Mouse (Mus musculus) heart, embryonic 13.5 days (tissue): ENCODE measurements around the gene Herc3. TPM values are rescaled to one million over a fixed set of nuclear protein-coding genes. Genes with fewer than 3 reads are reported as not detected.
A peak's percentile ranks its signal among the peaks of the same experiment; 100 is the strongest.
"Not testable (repeated sequence)": the region's sequence is repeated elsewhere in the genome, so short reads cannot be mapped to it uniquely, and the experiment has no call there.

Source experiments
- ATAC-seq: fragments of 200-750 bp; cut with Nextera tagmentation; 2 replicates; pipeline ENCODE4 v1.8.0; 2017; ENCODE audit warnings: moderate TSS enrichment; ENCODE audit not compliant: insufficient number of reproducible peaks, low FRiP score, low TSS enrichment; ENCODE audit errors: extremely low read depth
- H3K27ac ChIP-seq: fragments of 300-500 bp; sonication (generic); replicated peaks from 2 replicates; pipeline ENCODE4 v1.5.1; 2015; ENCODE audit warnings: moderate library complexity, mild to moderate bottlenecking, inconsistent platforms
- H3K27me3 ChIP-seq: fragments of 300-500 bp; sonication (generic); replicated peaks from 2 replicates; pipeline ENCODE4 v1.6.1; 2015; ENCODE audit warnings: mild to moderate bottlenecking, inconsistent platforms
- H3K36me3 ChIP-seq: fragments of 300-500 bp; sonication (generic); 2 replicates; pipeline ENCODE4 v1.6.1; 2015; ENCODE audit warnings: mild to moderate bottlenecking, inconsistent platforms
- H3K4me1 ChIP-seq: fragments of 300-500 bp; sonication (generic); 2 replicates; pipeline ENCODE4 v1.6.1; 2015; ENCODE audit warnings: inconsistent platforms
- H3K4me2 ChIP-seq: fragments of 300-500 bp; sonication (generic); 2 replicates; pipeline ENCODE4 v1.6.1; 2015; ENCODE audit warnings: inconsistent platforms, mild to moderate bottlenecking, moderate library complexity
- H3K4me3 ChIP-seq: fragments of 300-500 bp; sonication (generic); 2 replicates; pipeline ENCODE4 v1.5.1; 2015; ENCODE audit warnings: moderate library complexity, mild to moderate bottlenecking, inconsistent platforms
- H3K9ac ChIP-seq: fragments of 300-500 bp; sonication (generic); 2 replicates; pipeline ENCODE4 v1.6.1; 2015; ENCODE audit warnings: inconsistent platforms, mild to moderate bottlenecking, moderate library complexity
- H3K9me3 ChIP-seq: fragments of 300-500 bp; sonication (generic); 2 replicates; pipeline ENCODE4 v1.6.1; 2016; ENCODE audit warnings: inconsistent platforms
- WGBS: fragments of 180-500 bp; shearing (Covaris S2); methylation state at CpG from one replicate; pipeline ENCODE4 v1.1.7; 2015; ENCODE audit warnings: mixed read lengths; 5-methylcytosine and 5-hydroxymethylcytosine counted together
- polyA plus RNA-seq: library from polyadenylated mRNA; unstranded; fragments of >200 nt; fragmentation: Nextera tagmentation; extraction: Ambion mirVana; gene quantifications from 2 replicates; pipeline ENCODE4 v1.2.1, GENCODE M21; 2015

The Herc3 gene
- polyA plus RNA-seq: 34.2 and 34.6 TPM in 2 replicates

GRCm38 (mm10) chr6:58831232-58832009, at the start of gene Herc3:
TSS of gene Herc3 (plus strand) at chr6:58831465.
- no peaks in the 10 kb centered on the region for H3K9me3 ChIP-seq
- peak within 1 kb of the TSS; percentile 91 for H3K4me3 ChIP-seq
- H3K36me3 ChIP-seq: no peaks in the 10 kb centered on the region
- WGBS: 1% methylated on average over 76 of the region's 83 CpGs
- no peaks in the 10 kb centered on the region for H3K27me3 ChIP-seq
- peak within 1 kb of the TSS; percentile 87 for H3K9ac ChIP-seq
- peaks cover 23% of the 10 kb centered on the region for H3K4me1 ChIP-seq
- peak within 1 kb of the TSS; percentile 92 for H3K4me2 ChIP-seq
- peak; percentile 81 for ATAC-seq
- peak within 1 kb of the TSS; percentile 93 for H3K27ac ChIP-seq

GRCm38 (mm10) chr6:58801394-58801793, 29.9 kb upstream of the Herc3 start:
- H3K4me3 ChIP-seq: no peak overlapping the region
- no peaks in the 10 kb centered on the region for H3K9me3 ChIP-seq
- no peak for ATAC-seq
- H3K27ac ChIP-seq: no peak overlapping the region
- H3K4me2 ChIP-seq: no peak overlapping the region
- H3K36me3 ChIP-seq: no peaks in the 10 kb centered on the region
- no peaks in the 10 kb centered on the region for H3K4me1 ChIP-seq
- H3K27me3 ChIP-seq: no peaks in the 10 kb centered on the region
- H3K9ac ChIP-seq: no peak overlapping the region

DNA sequence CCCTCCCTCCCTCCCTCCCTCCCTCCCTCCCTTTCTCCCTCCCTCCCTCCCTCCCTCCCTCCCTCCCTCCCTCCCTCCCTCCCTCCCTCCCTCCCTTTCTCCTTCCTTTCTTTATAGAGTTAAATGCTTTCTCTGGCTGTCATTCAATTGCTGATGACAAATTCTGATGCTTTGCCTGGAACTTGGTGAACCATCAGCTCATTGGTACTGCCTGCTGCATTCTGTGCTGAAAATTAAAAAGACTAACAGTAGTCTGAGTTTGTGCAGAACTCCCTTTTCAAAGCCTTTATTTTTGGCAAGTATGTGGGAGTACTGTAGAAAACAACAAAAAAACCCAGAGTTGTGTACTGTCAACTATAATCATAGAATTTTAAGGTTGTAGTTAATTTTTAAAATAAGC, 16.9 kb upstream of the Herc3 start:
- H3K27ac ChIP-seq: no peak overlapping the region
- no peak for ATAC-seq

GRCm38 (mm10) chr6:58817037-58817436, 14.2 kb upstream of the Herc3 start:
- H3K4me2 ChIP-seq, H3K4me1 ChIP-seq, ATAC-seq, H3K27me3 ChIP-seq, H3K36me3 ChIP-seq, H3K9me3 ChIP-seq, H3K9ac ChIP-seq, H3K27ac ChIP-seq, H3K4me3 ChIP-seq: not testable (repeated sequence)
- 94% methylated on average over 6 of the region's 11 CpGs for WGBS

More for the DNA sequence above, 16.9 kb upstream of the Herc3 start:
- H3K4me3 ChIP-seq: no peak overlapping the region
- H3K4me2 ChIP-seq: no peak overlapping the region
- no peak overlapping the region for H3K9ac ChIP-seq
- H3K36me3 ChIP-seq: no peaks in the 10 kb centered on the region
- no peaks in the 10 kb centered on the region for H3K27me3 ChIP-seq
- H3K9me3 ChIP-seq: no peaks in the 10 kb centered on the region
- H3K4me1 ChIP-seq: no peaks in the 10 kb centered on the region

DNA sequence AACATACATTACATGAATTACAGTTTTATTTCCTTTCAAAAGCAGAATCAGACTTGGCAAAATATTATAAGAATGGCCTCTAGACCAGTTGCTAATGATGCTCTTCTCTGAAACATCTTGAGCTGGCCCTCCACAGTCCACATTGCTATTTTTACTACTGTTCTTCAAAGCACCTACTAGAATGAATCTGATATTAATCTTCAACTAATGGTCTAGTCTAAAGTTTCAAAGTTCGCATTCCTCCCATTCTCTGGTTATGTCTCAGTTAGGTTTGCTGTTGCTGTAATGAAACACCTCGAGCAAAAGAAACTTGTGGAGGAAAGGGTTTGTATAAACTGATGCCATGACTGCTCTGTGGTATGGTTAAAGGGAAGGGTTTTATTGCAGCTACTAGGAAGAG, 5.6 kb upstream of the Herc3 start:
- Histone ChIP-seq H3K9ac (no peak overlapping the region), H3K4me3 (no peak overlapping the region), H3K9me3 (no peaks in the 10 kb centered on the region), H3K27ac (no peak overlapping the region), H3K4me1 (no peaks in the 10 kb centered on the region), H3K27me3 (no peaks in the 10 kb centered on the region), H3K4me2 (no peak overlapping the region), H3K36me3 (no peaks in the 10 kb centered on the region)
- 73% methylated on average over 2 of the region's 2 CpGs for WGBS
- ATAC-seq: no peak

- WGBS: 52% methylated on average over 2 of the region's 2 CpGs
- Histone ChIP-seq H3K4me2 (no peak overlapping the region), H3K9ac (no peak overlapping the region), H3K9me3 (no peaks in the 10 kb centered on the region), H3K27me3 (no peaks in the 10 kb centered on the region), H3K4me1 (no peaks in the 10 kb centered on the region), H3K36me3 (no peaks in the 10 kb centered on the region), H3K27ac (no peak overlapping the region), H3K4me3 (no peak overlapping the region)
- ATAC-seq: no peak
Observed at GRCm38 (mm10) chr6:58826089-58826488, 5.2 kb upstream of the Herc3 start.

DNA sequence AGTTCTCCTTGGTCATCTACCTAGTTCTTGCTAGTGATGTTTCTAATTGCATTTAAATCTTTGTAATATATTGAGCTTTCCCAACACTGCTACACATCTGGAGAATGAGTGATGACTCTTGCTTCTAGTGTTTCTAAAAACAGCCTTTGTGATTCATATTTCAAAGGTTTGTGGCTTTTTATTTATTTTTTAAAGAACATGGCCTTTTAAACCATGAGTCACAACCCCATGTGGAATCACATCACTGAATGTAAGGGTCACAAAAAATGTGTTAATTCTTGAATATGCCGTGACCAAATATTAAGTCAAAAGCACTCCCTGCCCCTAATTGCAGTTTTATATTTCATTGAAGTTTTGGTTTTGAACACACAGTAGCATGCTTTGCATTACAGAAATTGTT, 2.7 kb upstream of the Herc3 start:
- no peak overlapping the region for H3K4me2 ChIP-seq
- H3K36me3 ChIP-seq: no peaks in the 10 kb centered on the region
- 89% methylated on average over 1 of the region's 1 CpGs for WGBS
- peaks cover 14% of the 10 kb centered on the region for H3K4me1 ChIP-seq
- no peak overlapping the region for H3K9ac ChIP-seq
- no peak overlapping the region for H3K27ac ChIP-seq
- ATAC-seq: no peak
- H3K9me3 ChIP-seq: no peaks in the 10 kb centered on the region
- H3K4me3 ChIP-seq: no peak overlapping the region
- no peaks in the 10 kb centered on the region for H3K27me3 ChIP-seq

DNA sequence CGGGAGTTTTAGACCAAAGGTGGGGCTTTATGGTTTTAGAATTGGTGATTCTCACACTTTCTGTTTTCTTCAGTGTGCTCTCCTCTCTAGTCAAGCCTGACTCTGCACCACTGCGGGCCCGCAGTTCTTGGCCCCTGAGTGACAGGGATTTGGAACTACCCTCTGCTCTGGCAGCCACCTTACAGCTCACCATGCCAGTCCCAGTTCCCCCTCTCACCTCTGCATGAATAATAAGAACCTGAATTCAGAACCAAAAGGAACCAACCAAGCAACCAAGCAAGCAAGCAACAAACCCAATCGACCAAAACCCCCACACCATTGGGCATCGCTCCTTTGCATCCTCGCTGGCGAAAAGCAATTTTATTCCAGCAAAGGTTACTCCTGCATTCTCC, 429 bp upstream of the Herc3 start:
- Histone ChIP-seq H3K9ac (peak overlapping the region; percentile 87), H3K36me3 (no peaks in the 10 kb centered on the region), H3K9me3 (no peaks in the 10 kb centered on the region), H3K4me3 (peak overlapping the region; percentile 91), H3K27me3 (no peaks in the 10 kb centered on the region), H3K27ac (0 out of 2 replicates have a peak overlapping the region, but pooled peaks have one; percentile 93), H3K4me2 (peak overlapping the region; percentile 92), H3K4me1 (peaks cover 20% of the 10 kb centered on the region)
- WGBS: 9% methylated on average over 7 of the region's 7 CpGs
- ATAC-seq: no peak

GRCm38 (mm10) chr6:58832591-58833018, 1.3 kb downstream of the Herc3 start:
- Histone ChIP-seq H3K27me3 (no peaks in the 10 kb centered on the region), H3K27ac (no peak overlapping the region), H3K4me1 (peaks cover 31% of the 10 kb centered on the region), H3K4me2 (peak overlapping the region; percentile 92), H3K9ac (peak overlapping the region; percentile 87), H3K9me3 (no peaks in the 10 kb centered on the region), H3K36me3 (no peaks in the 10 kb centered on the region), H3K4me3 (peak overlapping the region; percentile 91)
- ATAC-seq: no peak
- WGBS: 36% methylated on average over 7 of the region's 7 CpGs

- no peak overlapping the region for H3K27ac ChIP-seq
- no peak overlapping the region for H3K4me2 ChIP-seq
- ATAC-seq: no peak
- peaks cover 37% of the 10 kb centered on the region for H3K4me1 ChIP-seq
- no peaks in the 10 kb centered on the region for H3K27me3 ChIP-seq
- 85% methylated on average over 7 of the region's 7 CpGs for WGBS
- no peaks in the 10 kb centered on the region for H3K36me3 ChIP-seq
- H3K9me3 ChIP-seq: no peaks in the 10 kb centered on the region
- H3K9ac ChIP-seq: no peak overlapping the region
- no peak overlapping the region for H3K4me3 ChIP-seq
Observed at GRCm38 (mm10) chr6:58834470-58834869, 3.2 kb downstream of the Herc3 start.

GRCm38 (mm10) chr6:58835591-58835990, 4.3 kb downstream of the Herc3 start:
- 85% methylated on average over 1 of the region's 1 CpGs for WGBS
- Histone ChIP-seq H3K9ac (no peak overlapping the region), H3K4me3 (no peak overlapping the region), H3K36me3 (no peaks in the 10 kb centered on the region), H3K9me3 (no peaks in the 10 kb centered on the region), H3K4me2 (no peak overlapping the region), H3K27me3 (no peaks in the 10 kb centered on the region), H3K4me1 (peaks cover 37% of the 10 kb centered on the region), H3K27ac (no peak overlapping the region)
- no peak for ATAC-seq

GRCm38 (mm10) chr6:58836476-58836875, 5.2 kb downstream of the Herc3 start:
- H3K4me2 ChIP-seq: no peak overlapping the region
- WGBS: 86% methylated on average over 2 of the region's 2 CpGs
- no peaks in the 10 kb centered on the region for H3K36me3 ChIP-seq
- peaks cover 42% of the 10 kb centered on the region for H3K4me1 ChIP-seq
- H3K27me3 ChIP-seq: no peaks in the 10 kb centered on the region
- H3K4me3 ChIP-seq: no peak overlapping the region
- ATAC-seq: no peak
- H3K9me3 ChIP-seq: no peaks in the 10 kb centered on the region
- no peak overlapping the region for H3K27ac ChIP-seq
- H3K9ac ChIP-seq: no peak overlapping the region
